Mouse (Mus musculus) cerebellum, postnatal 4 days (tissue): Measurements from ENCODE around the gene Sptb.

Experiments used
- DNase-seq, 2 experiments: peaks; one replicate each; pipeline ENCODE4 v3.0.0; 2022; ENCODE audit warnings: low spot score in 2 of 2, mixed read lengths in 1 of 2

The Sptb gene

DNA sequence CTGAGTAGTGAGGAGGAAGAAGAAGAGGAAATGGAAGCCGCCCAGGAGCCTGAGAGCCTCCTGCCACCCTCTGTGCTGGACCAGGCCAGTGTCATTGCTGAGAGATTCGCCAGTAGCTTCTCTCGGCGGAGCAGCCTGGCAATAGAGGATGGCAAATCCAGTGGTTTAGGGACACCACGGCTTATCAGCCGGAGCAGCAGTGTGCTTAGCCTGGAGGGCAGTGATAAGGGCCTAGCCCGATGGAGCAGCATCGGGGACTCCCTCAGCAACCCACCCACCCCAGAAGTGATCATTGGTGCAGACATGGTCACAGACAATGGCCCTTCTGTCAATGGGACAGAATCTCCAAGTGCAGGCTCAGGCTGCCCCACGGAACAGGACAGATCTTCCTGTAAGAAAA lies 134.3 kb downstream of the Sptb start:
- DNase-seq: no peak

DNA sequence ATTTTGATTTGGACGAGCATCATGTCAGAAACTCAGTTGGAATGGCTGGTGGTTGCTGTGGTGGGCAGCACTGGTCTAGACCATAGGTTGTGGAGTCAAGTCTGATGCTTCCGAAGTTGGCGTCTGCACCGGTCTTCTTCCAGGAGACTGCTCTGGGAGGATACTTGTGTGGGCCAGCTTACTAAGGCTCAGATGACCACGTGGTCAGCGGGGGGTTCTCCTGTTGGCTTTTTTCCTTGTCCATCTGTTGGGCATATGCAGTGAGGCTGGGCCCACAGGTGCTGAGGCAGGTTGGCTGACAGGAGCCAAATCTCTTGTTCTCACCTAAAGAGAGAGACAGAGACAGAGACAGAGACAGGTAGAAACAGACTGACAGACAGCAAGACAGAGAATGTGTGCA lies 135.5 kb downstream of the Sptb start:
- no peak for DNase-seq

GRCm38 (mm10) chr12:76573381-76573780 lies 137.0 kb downstream of the Sptb start:
- DNase-seq: no peak

DNA sequence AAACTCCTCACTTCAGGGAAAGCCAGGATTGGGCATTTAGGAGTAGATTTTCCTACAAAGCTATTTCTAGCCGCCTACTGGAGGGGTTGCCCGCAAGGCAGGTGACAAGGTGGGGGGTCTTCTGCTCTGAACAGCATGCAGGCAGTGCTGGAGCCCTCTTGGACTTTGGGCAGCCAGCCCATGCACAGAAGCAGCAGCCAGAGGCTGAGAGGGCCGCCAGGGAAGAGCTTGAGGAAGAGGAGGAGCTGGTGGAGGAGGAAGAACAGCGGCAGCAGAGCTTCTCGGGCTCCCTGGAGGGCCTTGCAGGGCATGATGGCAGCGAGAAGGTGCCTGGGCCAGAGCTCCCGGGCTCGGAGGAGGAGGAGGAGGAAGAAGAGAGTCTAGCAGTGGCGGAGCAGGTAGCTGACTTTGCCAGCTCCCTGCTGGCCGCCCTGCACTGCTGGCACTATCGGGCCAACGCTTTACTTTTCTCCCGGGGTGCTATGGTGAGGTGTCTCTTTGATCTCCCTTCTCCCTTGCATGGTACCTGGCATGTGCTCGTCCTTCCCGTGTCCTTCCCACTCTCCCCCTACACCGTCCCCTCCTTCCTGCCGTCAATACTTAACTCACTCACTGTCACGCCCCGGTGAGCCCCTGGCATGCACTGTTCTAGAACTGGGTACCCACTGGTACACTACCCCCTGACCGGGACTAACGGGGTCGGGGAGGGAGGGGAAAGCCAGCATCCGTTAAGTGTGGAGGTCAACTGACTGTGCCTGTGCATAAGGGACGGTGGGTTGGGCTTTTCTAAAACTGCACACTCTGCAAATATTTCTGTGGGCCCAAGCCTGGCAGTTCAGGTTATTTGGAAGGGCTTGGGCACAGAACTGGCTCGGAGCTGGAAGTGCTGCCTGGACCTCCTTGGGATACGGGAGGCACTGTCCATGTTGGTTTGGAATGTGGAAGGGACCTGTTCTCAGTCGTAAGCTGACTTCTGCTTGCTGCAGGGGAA lies 137.8 kb downstream of the Sptb start:
- no peak for DNase-seq

DNA sequence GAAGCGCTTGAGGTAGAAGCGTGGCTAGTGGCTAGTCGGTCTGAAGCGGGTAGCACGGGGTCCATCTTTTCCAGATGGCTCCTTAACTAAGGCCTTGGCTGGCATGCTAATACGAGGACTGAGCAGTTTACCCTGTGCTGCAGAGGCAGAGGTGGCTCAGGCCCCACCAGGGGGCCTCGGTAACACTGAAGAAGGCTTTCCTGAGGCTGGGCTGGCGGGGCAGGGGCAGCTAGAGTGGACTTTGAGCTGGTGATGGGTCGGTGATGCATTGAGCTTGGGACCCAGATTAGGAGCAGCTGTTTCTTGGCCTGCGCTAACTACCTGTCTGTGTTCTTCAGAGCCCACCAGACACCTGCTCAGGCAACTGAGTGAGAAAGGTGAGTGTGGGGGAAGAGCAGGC lies 139.1 kb downstream of the Sptb start:
- DNase-seq: no peak

DNA sequence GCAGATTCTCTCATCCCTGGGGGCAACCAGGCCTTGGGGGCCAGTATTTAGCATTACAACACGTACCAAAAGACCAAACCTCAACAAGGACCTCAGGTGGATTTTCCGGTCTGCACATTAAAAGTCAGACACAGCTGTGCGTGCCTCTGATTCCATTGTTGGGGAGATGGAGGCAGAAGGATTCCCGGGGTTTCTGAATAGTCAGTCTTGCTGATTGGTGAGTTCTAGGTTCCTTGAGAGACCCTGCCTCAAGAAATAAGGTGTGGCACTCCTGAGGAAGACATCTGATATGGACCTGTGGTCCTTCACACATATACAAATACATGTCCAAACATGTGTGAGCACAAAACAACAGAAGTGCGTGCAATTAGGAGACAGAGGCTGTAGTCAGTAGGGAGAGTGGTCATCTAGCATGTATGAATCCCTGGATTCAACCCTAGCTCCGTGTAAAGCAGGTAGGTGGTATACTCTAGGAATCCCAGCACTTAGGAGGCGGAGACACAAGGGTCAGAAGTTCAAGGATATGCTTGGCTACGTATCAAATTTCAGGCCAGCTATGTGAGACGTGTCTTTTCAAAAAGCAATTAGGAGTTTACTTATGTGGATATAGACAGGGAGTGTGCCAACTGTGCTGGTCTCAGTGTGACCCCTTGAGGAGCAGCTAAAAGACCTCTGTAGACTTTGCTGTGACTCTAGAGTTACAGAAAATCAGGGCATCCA lies 140.0 kb downstream of the Sptb start:
- DNase-seq: no peak

DNA sequence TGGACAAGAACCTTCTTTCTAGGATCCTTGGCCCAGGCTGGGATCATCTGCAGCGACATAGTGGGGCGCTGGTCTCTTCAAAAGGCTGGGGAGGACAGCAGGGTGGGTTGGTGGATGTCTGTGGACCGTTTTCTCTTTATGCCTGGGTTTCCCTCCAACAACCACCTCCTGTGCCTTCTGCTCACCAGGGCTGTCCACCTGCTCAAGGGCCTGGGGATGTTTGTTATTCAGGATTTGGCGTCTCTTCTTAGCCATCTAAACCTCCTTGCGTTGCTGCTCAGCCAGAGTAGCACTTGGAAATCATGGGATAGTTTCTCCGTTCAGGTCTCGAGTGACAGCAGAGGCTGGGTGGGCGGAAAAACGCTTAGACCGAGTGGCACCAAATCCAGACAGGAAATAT lies 144.1 kb downstream of the Sptb start:
- no peak for DNase-seq

DNA sequence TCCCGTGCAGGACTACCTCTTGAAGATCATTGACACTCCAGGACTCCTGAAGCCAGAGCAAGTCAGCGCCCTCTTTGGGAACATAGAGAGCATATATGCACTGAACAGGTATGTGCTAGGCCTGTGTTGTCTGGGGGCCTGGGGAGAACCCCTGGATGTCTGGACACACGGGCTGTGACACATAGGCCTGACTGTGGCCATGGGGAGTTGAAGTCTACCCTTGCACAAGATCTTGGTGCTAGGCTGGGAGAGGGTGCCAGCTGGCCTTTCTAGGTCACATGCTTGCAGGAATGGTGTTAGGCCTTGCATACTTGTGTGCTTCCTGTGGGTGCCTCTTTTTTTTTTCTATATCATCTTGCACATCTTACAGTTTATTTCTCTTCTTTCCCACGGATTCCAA lies 148.2 kb downstream of the Sptb start:
- DNase-seq: no peak

DNA sequence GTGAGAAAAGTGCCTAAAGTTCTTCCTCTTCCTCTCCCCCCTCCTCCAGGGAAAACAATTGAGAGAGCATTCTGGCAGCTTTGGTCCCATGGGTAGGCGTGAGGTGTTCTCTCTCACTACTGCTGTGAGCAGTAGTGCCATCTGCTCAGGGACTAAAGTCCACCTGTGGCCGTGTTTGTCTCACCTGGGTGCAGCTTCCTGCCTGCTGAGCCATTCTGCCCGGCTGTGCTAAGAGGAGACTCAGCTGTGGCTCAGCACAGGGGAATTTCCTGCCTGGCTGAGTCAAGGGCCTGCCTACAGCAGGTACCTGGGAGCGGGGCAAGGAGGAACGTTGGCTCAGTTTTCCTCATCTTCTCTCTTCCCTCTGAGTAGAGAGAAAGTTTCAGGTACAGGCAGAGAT lies 152.1 kb downstream of the Sptb start:
- DNase-seq: no peak

DNA sequence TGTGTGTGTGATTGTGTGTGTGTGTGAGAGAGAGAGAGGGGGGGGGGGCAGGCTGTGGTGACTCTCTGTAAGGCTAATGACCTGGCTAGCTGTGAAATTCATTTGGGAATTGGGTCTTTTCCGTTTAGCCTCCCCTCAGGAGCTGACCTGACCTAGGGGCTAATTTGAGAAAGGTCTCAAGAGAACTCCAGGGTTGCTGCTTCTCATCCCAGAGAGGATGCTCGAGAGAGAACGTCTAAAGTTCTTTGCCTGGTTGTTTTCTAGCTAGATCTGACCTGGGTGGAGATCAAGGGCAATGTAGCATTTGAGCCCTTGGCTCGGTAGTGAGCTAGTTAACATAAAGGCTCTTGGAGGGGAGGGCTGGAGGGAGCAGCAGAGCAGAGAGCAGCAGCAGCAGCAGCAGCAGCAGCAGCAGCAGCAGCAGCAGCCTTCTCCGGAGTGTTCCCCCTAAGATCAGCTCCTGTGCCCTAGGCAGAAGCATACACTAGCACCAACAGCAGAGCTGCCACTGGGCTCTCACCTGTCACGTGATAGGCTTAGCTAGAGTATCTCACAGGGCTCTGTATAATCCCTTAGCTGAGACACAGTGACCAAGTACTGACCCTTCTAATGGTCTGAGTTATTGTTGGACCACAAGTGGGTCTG lies 153.5 kb downstream of the Sptb start:
- no peak for DNase-seq

DNA sequence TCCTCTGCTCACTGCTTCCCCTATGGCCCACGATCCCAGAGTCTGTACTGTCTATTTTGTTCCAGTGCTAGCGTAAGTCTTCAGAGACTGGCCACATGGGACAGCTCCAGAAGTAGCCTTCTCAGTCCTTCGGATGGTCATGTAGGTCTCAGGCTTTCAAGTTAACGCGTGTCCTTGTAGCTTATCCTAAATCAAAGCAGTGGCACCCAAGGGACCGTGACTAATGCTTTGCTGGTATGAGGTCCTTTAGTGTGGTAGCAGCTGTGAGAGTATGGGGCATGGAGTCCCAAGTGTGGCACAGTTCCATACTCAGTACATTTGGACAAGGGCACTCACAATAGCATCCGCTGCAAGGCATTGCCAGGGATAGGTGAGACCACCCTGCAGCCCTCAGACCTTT lies 154.2 kb downstream of the Sptb start:
- DNase-seq: no peak

GRCm38 (mm10) chr12:76554871-76555386 lies 155.4 kb downstream of the Sptb start:
- no peak for DNase-seq

DNA sequence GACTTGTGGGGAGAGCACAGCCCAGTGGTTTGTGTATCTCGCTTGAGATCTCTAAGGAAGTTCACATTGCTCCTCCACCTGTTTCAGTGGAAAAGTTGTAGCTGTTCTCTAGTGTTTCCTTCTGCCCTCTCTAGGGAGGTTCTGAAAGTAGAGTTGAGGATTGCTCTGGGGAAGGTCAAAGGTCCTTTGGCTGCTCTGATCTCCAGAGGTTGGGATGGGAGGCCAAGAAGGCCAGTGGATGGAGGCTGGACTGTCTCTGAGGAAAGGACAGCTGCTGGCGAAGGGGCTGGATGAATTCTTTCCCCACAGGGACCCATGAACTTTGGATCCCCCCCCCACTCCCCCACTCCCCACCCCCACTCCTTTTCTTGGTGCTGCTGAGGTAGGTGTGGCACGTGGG lies 156.0 kb downstream of the Sptb start:
- DNase-seq: no peak

DNA sequence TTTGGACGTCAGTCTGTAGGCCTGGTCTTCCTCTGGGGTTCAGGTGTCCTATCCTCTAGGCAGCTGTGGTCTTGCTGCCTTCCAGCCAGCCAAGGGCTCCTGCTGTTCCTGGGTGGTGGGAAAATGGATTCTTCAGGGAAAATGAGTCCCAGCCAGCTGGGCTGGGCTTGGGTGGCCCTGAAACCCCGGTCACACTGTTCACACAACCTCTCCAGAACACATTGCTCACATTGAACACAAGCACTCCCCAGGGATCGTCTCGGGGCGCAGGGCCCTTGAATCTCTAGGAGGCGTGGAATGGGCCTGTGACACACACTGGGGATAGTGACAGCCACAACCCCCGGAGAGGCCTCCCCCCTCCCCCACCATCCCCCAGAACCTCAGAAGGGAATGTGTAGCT lies 156.4 kb downstream of the Sptb start:
- no peak for DNase-seq

GRCm38 (mm10) chr12:76552958-76553357 lies 157.4 kb downstream of the Sptb start:
- no peak for DNase-seq

DNA sequence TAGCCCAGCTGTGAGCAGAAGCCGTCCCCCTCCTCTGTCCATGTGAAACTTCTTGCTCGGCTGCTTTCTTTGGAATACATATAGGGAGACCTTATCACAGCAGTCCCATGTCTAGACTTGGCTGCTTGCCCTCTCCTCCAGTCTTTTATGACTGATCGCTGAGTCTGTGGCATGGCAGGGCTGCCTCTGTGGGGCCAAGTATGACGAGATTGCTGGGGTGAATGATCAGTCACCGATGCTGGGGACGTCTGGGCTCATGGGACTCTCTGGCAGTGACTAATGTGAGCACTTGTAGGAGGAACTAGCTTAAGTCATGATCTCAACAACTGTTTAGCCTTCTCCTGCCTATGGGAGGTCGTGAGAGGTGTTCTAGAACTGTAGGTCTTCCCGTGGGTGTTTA lies 158.0 kb downstream of the Sptb start:
- no peak for DNase-seq

GRCm38 (mm10) chr12:76549203-76549602 lies 161.1 kb downstream of the Sptb start:
- no peak for DNase-seq

GRCm38 (mm10) chr12:76548082-76548423 lies 162.3 kb downstream of the Sptb start:
- DNase-seq: no peak

GRCm38 (mm10) chr12:76547409-76548081 lies 162.8 kb downstream of the Sptb start:
- no peak for DNase-seq

DNA sequence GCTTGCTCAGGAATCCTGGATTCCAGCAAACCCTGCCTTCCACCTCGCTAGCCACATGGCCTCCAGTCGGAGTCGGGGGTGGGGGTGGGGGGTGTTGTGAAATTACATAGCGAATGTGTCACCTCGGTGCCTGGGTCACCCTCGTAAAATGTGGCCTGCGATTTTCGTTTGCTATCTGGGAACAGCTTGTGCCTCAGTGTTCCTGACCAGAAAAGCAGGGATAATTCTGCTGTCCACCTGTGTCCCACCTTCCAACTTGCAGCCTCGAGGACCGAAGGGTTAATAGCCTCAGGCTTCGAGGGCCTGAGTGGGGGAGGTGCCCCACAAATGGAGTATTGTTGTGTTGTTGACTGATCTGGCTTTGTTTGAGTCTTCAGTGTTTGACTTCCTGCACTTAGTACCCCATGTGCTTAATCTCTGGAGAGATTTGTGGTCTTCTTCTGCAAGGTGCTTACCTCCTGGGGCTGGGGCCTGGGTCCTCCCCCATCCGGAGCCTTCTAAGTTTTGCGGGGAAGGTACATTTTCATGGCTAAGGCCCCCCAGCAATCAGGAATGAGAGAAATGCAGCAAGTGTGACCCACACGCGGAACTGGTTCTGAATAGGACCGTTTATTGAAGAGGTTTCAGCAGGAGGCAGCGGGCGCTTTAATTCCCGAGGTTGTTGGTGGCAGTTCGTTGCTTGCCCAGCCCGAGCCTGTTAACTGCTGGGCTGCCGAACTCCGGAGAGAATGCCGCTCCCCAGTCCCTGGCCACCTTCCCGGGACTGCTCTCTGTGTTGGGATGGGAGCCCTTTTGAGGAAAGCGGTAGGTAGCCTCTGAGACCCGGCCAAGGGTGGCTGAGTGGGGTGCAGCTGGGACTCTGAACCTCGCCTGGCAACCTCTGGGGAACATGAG lies 163.7 kb downstream of the Sptb start:
- DNase-seq: peak in 1 of 2 experiments; percentile 30
